Mouse (Mus musculus) thymus, adult 2 months (tissue): ENCODE results near the gene Qtrt2.

ENCODE experiments used
- CTCF ChIP-seq: fragments of 200-500 bp; IDR thresholded peaks from 2 replicates; pipeline ENCODE4 v1.5.1; 2012; ENCODE audit warnings: mild to moderate bottlenecking, control low read depth, low read length, moderate library complexity, borderline replicate concordance; ENCODE audit not compliant: control insufficient read depth, poor library complexity, insufficient read depth; ENCODE audit errors: extremely low read depth
- POLR2A ChIP-seq: fragments of 200-500 bp; IDR thresholded peaks from 2 replicates; pipeline ENCODE4 v1.6.1; 2012; ENCODE audit warnings: mild to moderate bottlenecking, low read length, control low read depth, moderate library complexity; ENCODE audit not compliant: control insufficient read depth, poor library complexity, insufficient read depth; ENCODE audit errors: extremely low read depth

DNA sequence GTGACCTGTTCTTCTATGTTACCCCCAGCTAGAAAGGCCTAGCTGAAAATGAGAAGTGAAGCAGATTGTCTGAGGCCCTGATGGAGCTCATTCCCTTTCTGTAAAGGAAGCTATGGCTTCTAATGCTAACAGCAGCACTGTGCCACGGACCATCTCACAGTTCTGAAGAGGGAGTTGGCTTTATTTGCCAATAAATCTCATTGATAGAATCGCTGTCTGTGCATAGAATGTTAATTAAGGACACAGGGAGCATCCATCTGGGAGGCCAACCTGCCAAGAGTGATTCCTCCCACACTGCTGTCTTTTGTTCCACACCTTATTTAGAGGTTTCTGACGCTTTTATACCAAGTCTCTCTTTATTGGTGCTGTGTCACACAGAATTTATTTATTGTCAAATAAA, 4.9 kb upstream of the Qtrt2 start:
- TF ChIP-seq POLR2A (no peak), CTCF (no peak)
